Mouse (Mus musculus): ENCODE results near the gene Map2k7.
A peak's percentile ranks its signal among the peaks of the same experiment; 100 is the strongest.

Map2k7 gene

DNA sequence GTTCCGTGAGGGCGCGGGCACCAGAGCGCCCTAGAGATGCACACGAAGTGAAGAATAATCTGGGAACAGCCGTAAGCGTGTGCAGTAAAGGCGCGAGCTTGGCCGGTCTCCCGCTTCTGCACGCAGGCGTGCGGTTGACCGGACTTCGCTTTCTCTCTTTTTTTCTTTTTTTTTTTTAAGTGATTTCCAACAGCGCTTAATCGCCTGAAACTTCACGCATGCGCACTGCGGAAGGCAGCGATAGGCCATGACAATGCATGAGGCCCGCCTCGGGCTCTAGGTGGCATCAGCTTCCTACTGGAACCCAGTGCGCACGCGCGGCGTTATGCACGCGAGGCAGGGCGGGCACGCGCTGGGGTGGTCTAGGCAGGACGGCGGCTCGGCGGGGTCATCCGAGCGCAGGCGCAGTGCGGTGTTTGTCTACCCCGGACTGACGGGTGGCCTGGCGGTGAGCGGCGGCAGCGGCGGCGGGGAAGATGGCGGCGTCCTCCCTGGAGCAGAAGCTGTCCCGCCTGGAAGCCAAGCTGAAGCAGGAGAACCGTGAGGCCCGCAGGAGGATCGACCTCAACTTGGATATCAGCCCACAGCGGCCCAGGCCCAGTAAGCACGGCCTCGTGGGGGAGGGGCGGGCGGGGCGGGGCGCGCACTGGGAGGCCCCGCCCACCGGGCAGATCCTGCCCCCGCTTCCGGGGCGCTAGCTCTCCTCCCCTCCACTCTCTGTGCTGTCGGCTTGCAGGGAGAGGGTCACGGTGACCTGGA is at the start of gene Map2k7, which contains the start of gene Gm49320:
TSS of gene Map2k7 (plus strand) at position 307 of the 759 bp plus-strand sequence.
TSS of gene Gm49320 (plus strand) at position 432 of the 759 bp plus-strand sequence.
- DNase-seq: peak; percentile 100

GRCm38 (mm10) chr8:4189031-4189722 is 49.4 kb upstream of the Map2k7 start:
- no peak for DNase-seq

GRCm38 (mm10) chr8:4192305-4192704 is 46.2 kb upstream of the Map2k7 start:
- no peak for DNase-seq

GRCm38 (mm10) chr8:4192807-4193587 is 45.5 kb upstream of the Map2k7 start:
- peak; percentile 94 to 98 for DNase-seq

DNA sequence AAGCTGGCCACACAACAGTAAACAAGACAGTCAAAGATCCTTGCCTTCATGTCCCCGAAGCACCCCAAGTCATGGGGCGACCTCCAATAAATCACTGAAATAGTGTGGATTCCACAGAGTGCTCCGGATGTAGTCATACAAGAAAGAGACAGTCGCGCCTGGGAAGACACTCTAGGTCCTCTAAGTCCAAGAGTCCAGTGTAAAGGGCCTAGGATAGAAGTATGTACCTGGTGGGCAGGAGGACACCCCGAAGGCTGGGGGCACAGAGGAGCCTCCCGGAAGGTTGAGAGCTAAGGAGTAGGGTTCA is 45.0 kb upstream of the Map2k7 start:
- DNase-seq: no peak

DNA sequence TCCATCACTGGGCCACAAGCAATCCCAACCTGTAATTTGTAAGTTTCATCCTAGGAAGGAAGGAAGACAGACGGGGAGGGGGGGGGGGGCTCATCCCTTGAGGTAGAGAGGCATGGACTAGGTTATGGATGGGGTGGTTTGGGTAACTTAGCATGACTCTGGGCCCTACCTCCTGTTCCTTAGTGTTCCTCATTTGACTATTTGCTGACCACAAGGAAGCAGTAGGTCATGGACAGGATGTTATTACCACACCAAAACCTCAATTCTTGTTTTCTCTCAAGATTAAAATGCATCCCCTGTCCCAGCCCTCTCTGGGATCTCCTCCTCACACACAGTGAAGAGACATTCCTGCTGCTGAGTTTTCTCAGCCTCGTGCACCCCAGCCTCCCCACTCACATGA is 37.2 kb upstream of the Map2k7 start:
- no peak for DNase-seq

- no peak for DNase-seq
These were observed 33.1 kb upstream of the Map2k7 start for GRCm38 (mm10) chr8:4205246-4206123.

DNA sequence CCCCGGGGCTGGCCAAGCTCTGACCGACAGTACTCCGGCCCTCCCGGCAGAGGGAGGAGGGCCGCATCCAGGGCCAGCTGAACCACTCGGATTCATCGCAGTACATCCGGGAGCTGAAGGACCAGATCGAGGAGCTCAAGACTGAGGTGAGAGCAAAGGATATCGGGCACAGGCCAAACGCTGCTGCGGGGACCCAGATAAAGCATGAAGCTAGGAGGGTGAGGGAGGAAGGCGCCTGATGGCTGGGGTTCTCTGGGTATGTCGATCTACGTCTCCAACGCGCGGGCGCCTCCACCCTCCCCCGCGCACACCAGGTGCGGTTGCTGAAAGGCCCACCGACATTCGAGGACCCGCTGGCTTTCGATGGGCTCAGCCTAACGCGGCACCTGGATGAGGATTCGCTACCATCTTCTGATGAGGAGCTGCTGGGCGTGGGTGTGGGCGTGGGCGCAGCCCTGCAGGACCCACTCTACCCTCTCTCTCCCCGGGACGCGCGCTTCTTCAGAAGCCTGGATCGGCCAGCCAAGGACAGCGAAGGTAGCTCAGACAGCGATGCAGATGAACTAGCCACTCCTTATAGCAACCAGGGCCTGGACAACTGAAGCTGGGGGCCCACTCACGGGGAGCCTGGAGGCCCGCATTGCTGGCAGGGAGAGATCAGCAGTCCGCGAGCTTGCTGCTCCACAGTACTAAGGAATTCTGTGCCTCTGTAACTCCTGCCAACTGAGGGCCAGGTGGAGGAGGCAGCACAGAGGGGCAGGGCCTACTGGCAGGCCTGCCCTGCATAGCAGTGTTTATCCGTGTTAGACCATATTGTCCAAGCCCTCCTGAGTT is 32.1 kb upstream of the Map2k7 start:
- peak; percentile 48 to 61 for DNase-seq

DNA sequence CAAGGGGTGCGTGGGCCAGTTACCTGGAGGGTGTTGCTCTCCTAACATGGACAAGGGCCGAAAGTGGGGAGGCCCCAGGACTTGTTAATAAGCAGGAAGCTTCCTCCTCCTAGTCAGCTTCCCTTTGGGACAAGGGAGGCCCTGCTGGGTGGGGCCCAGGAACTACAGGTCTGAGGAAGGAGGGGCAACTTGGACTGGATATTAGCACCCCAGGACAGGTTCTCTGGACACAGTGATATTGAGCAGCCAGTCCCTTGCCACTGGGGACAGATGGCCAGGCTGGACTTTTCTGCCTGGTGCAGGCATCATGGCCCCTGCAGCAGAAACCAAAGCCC is 31.6 kb upstream of the Map2k7 start:
- DNase-seq: no peak

GRCm38 (mm10) chr8:4211097-4211496 is 27.4 kb upstream of the Map2k7 start:
- DNase-seq: no peak

GRCm38 (mm10) chr8:4212809-4213209 is 25.7 kb upstream of the Map2k7 start:
- DNase-seq: peak in 1 of 2 experiments; percentile 47

DNA sequence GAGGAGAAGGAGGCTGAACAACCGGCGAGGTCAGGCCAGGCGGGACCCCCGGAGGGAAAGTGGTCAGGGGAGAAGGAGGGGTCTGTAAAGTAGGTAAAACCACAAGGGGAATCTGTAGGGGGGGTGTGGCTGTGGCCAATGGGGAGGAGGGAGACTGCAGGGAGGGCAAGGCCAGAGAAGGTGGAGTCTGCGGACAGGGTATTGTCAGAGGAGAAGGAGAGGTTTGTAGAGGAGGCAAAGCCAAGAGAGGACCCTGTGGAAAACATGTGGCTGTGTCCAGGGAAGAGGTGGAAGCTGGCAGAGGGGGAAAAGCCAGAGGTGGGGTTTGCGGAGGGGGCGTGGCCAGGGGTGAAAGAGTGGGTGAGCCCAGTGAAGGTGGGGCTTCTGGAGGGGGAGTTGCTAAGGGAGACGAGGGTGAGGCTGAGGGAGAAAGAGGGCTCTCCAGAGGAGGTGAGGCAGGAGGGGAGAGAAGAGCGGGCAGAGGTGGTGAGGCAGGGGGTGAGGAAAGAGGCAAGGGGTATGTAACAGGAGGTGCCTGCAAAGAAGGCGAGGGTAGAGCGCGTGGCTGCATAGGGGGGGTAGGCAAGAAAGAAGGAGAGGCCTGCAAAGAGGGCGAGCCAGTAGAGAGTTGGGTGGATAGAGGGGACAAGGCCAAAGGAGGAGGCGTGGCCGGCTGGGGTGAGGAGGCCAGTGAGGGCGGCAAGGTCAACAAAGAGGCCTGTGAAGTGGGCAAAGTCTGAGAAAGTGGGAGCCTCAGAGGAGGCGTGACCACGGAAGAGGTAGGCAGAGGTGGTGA is 25.1 kb upstream of the Map2k7 start:
- peak in 1 of 2 experiments; percentile 47 for DNase-seq

DNA sequence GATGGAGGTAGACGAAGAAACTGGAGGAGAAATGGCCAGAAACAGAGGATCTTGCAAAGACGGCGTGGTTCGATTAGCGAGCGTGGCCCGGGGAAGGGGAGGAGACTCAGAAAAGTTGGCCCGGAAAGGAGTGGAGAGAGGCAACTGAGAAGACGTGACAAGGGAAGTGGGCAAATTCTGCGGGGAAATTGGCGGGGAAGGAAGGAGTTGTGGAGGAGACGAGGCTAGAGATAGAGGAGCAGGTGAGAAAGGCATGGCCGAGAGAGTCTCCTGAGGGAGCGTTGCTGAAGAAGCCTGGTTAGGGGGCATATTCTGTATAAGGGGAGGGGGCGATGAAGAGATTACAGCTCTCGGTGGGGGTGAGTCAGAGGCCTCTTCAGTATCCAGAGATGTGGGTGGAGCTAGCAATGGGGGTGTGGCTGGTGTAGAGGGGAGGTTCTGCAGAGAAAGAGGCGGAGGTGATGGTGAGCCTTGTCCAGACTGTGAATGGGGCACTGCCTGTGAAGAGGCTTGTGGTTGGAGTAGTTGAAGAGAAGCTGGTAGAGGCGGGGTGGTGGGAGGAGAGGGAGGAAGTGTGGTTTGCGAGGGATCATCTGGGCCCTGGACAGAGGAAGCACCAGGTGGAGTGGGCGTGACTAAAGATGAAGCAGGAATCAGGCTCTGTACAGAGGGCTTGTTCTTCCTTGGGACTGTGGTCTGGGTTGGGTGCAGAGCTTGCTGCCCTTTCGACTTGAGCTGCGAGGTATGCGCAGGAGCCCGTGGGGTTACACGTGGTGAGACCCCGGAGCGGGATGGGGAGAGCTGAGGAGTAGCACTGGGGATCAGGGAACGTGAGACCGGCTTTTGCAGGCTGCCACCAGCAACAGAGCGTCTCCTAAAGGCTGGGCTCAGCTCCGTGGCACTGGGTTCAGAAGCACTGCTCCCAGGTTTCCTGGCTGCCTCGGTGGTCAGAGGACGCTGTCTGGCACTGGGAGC is 24.2 kb upstream of the Map2k7 start:
- peak in 1 of 2 experiments; percentile 24 for DNase-seq

DNA sequence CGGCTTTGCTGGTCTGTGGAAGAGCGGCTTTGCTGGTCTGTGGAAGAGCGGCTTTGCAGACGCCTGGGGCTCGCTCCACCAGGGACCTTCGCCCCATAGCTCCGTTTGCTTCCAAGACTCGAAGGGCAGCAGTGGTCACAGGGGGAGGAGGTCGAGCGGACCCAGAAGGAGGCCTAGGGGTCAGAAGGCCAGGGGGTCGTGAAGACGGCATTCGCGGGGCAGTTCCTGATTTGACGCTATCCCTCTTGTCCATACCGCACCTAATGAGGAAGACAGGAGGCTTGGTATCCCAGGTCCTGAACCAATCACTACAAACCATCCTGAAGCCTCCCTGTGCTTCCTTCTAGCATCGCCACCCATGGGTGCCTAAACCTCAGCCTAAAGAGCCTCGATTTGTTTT is 22.2 kb upstream of the Map2k7 start:
- DNase-seq: no peak

- peak; percentile 88 to 89 for DNase-seq
These were observed 21.5 kb upstream of the Map2k7 start, which contains the start of gene Prr36 for GRCm38 (mm10) chr8:4216791-4217621. Prr36 (minus strand) TSS chr8:4217459.

GRCm38 (mm10) chr8:4219617-4220016 is 18.9 kb upstream of the Map2k7 start:
- DNase-seq: no peak

GRCm38 (mm10) chr8:4222059-4222458 is 16.5 kb upstream of the Map2k7 start:
- DNase-seq: no peak

- peak in 1 of 2 experiments; percentile 1 for DNase-seq
These were observed 12.2 kb upstream of the Map2k7 start for GRCm38 (mm10) chr8:4226323-4226722.
